Mouse (Mus musculus): ENCODE measurements at regions not wholly inside any gene's neighbourhood (a gene's known extent, or its start where the extent isn't known, plus 50 kb on each side); places are given as distances from the start of the nearest gene placed in this dataset.

- Histone ChIP-seq H3K9ac (ENCODE audit: control insufficient read depth, low read depth, low read length, poor library complexity, severe bottlenecking) (no peak overlapping the region), H3K4me1 (ENCODE audit: control insufficient read depth in 1 of 2, insufficient read depth in 2 of 2, low read length in 2 of 2) (no peaks in the 10 kb centered on the region), H3K9me3 (replicated peaks; ENCODE audit: insufficient read depth, low read length) (no peaks in the 10 kb centered on the region), H3K27me3 (ENCODE audit: control insufficient read depth in 1 of 2, insufficient read depth in 2 of 2, low read length in 2 of 2) (no peaks in the 10 kb centered on the region), H3K4me3 (ENCODE audit: control insufficient read depth in 1 of 2, insufficient read depth in 1 of 2, low read depth in 2 of 2, low read length in 2 of 2) (no peak overlapping the region), H3K79me2 (ENCODE audit: control insufficient read depth, insufficient read depth, low read length, poor library complexity) (no peaks in the 10 kb centered on the region), H3K27ac (ENCODE audit: control insufficient read depth, low read depth, low read length) (no peak overlapping the region), H3K36me3 (ENCODE audit: control insufficient read depth in 1 of 2, insufficient read depth in 2 of 2, low read length in 2 of 2) (no peaks in the 10 kb centered on the region)
- TF ChIP-seq ELF1 (IDR thresholded peaks at IDR 0.05; ENCODE audit: low read depth, low read length) (no peak), NELFE (IDR thresholded peaks at IDR 0.05; ENCODE audit: low read depth, low read length) (no peak), POLR2A (IDR thresholded peaks at IDR 0.05; ENCODE audit: control insufficient read depth in 1 of 2, insufficient read depth in 1 of 2, low read depth in 1 of 2, low read length in 2 of 2, poor library complexity in 1 of 2) (no peak)
- no peak for DNase-seq (ENCODE audit: low read depth, low spot score)
These were observed 216.5 kb upstream of the Rgma start for GRCm38 (mm10) chr7:73158833-73159232.

GRCm38 (mm10) chr7:73160968-73161367 lies 214.3 kb upstream of the Rgma start:
- no peak overlapping the region for H3K4me3 ChIP-seq (ENCODE audit: control insufficient read depth in 1 of 2, insufficient read depth in 1 of 2, low read depth in 2 of 2, low read length in 2 of 2)
- TF ChIP-seq GATA1 (IDR thresholded peaks at IDR 0.05; ENCODE audit: low read depth, low read length) (no peak), MXI1 (IDR thresholded peaks at IDR 0.05; ENCODE audit: low read depth, low read length) (no peak), MAX (IDR thresholded peaks at IDR 0.05; ENCODE audit: low read length) (no peak), GABPA (IDR thresholded peaks at IDR 0.05; ENCODE audit: low read depth, low read length) (no peak)
- no peak for DNase-seq (ENCODE audit: low read depth, low spot score)
- H3K27me3 ChIP-seq (ENCODE audit: control insufficient read depth in 1 of 2, insufficient read depth in 2 of 2, low read length in 2 of 2) = no peaks in the 10 kb centered on the region
- H3K9ac ChIP-seq (ENCODE audit: control insufficient read depth, low read depth, low read length, poor library complexity, severe bottlenecking) = no peak overlapping the region
- H3K4me1 ChIP-seq (ENCODE audit: control insufficient read depth in 1 of 2, insufficient read depth in 2 of 2, low read length in 2 of 2) = no peaks in the 10 kb centered on the region
- no peaks in the 10 kb centered on the region for H3K9me3 ChIP-seq (replicated peaks; ENCODE audit: insufficient read depth, low read length)
- H3K79me2 ChIP-seq (ENCODE audit: control insufficient read depth, insufficient read depth, low read length, poor library complexity) = no peaks in the 10 kb centered on the region
- H3K36me3 ChIP-seq (ENCODE audit: control insufficient read depth in 1 of 2, insufficient read depth in 2 of 2, low read length in 2 of 2) = no peaks in the 10 kb centered on the region
- H3K27ac ChIP-seq (ENCODE audit: control insufficient read depth, low read depth, low read length) = no peak overlapping the region

GRCm38 (mm10) chr7:73163687-73164086 lies 211.6 kb upstream of the Rgma start:
- H3K36me3 ChIP-seq (ENCODE audit: control insufficient read depth in 1 of 2, insufficient read depth in 2 of 2, low read length in 2 of 2) = no peaks in the 10 kb centered on the region
- H3K4me1 ChIP-seq (ENCODE audit: control insufficient read depth in 1 of 2, insufficient read depth in 2 of 2, low read length in 2 of 2) = no peaks in the 10 kb centered on the region
- no peaks in the 10 kb centered on the region for H3K9me3 ChIP-seq (replicated peaks; ENCODE audit: insufficient read depth, low read length)
- TF ChIP-seq GATA1 (IDR thresholded peaks at IDR 0.05; ENCODE audit: low read depth, low read length) (no peak), BHLHE40 (IDR thresholded peaks at IDR 0.05; ENCODE audit: borderline replicate concordance, low read depth, low read length) (no peak), NRF1 (IDR thresholded peaks at IDR 0.05; ENCODE audit: insufficient read depth, low read depth, low read length, poor library complexity, severe bottlenecking) (no peak), MEF2A (IDR thresholded peaks at IDR 0.05; ENCODE audit: extremely low read depth, insufficient replicate concordance, low read depth, low read length, poor library complexity, severe bottlenecking) (no peak), TCF12 (IDR thresholded peaks at IDR 0.05; ENCODE audit: low read depth, low read length) (no peak), USF2 (IDR thresholded peaks at IDR 0.05; ENCODE audit: borderline replicate concordance in 1 of 2, insufficient read depth in 1 of 2, low read depth in 1 of 2, low read length in 2 of 2) (no peak), ELF1 (IDR thresholded peaks at IDR 0.05; ENCODE audit: low read depth, low read length) (no peak), MAFK (IDR thresholded peaks at IDR 0.05; ENCODE audit: borderline replicate concordance, low read depth, low read length) (no peak), TAL1 (IDR thresholded peaks at IDR 0.05; ENCODE audit: low read length) (no peak)
- no peak overlapping the region for H3K27ac ChIP-seq (ENCODE audit: control insufficient read depth, low read depth, low read length)
- no peaks in the 10 kb centered on the region for H3K27me3 ChIP-seq (ENCODE audit: control insufficient read depth in 1 of 2, insufficient read depth in 2 of 2, low read length in 2 of 2)
- H3K4me3 ChIP-seq (ENCODE audit: control insufficient read depth in 1 of 2, insufficient read depth in 1 of 2, low read depth in 2 of 2, low read length in 2 of 2) = no peak overlapping the region
- no peak overlapping the region for H3K9ac ChIP-seq (ENCODE audit: control insufficient read depth, low read depth, low read length, poor library complexity, severe bottlenecking)
- DNase-seq (ENCODE audit: low read depth, low spot score) = no peak
- no peaks in the 10 kb centered on the region for H3K79me2 ChIP-seq (ENCODE audit: control insufficient read depth, insufficient read depth, low read length, poor library complexity)

Data from MEL (cell line).